Mouse (Mus musculus): ENCODE data around the gene Dock3.

The Dock3 gene

GRCm38 (mm10) chr9:107027586-107027985 is 204.1 kb downstream of the Dock3 start:
- no peak for DNase-seq (ENCODE audit: low spot score in 2 of 2)

- no peak for DNase-seq (ENCODE audit: low spot score in 2 of 2)
Measured at GRCm38 (mm10) chr9:107009841-107010240, 221.9 kb downstream of the Dock3 start.

- no peak for DNase-seq (ENCODE audit: low spot score in 2 of 2)
Measured at GRCm38 (mm10) chr9:107003187-107003586, 228.5 kb downstream of the Dock3 start.

GRCm38 (mm10) chr9:106970742-106971141 is 261.0 kb downstream of the Dock3 start:
- no peak for DNase-seq (ENCODE audit: low spot score in 2 of 2)

GRCm38 (mm10) chr9:106958452-106958851 is 273.3 kb downstream of the Dock3 start:
- DNase-seq (ENCODE audit: low spot score in 2 of 2), result no peak

- DNase-seq (ENCODE audit: low spot score in 2 of 2), result no peak
Measured at GRCm38 (mm10) chr9:106955486-106955885, 276.2 kb downstream of the Dock3 start.

- DNase-seq (ENCODE audit: low spot score in 2 of 2), result no peak
Measured at GRCm38 (mm10) chr9:106934998-106935397, 296.7 kb downstream of the Dock3 start.

GRCm38 (mm10) chr9:106914878-106915277 is 316.8 kb downstream of the Dock3 start:
- DNase-seq (ENCODE audit: low spot score in 2 of 2), result no peak

GRCm38 (mm10) chr9:106913759-106914158 is 317.9 kb downstream of the Dock3 start:
- no peak for DNase-seq (ENCODE audit: low spot score in 2 of 2)

GRCm38 (mm10) chr9:106911624-106912023 is 320.1 kb downstream of the Dock3 start:
- DNase-seq (ENCODE audit: low spot score in 2 of 2), result no peak

GRCm38 (mm10) chr9:106908715-106909114 is 323.0 kb downstream of the Dock3 start:
- DNase-seq (ENCODE audit: low spot score in 2 of 2), result no peak

- no peak for DNase-seq (ENCODE audit: low spot score in 2 of 2)
Measured at GRCm38 (mm10) chr9:106908174-106908573, 323.5 kb downstream of the Dock3 start.

- no peak for DNase-seq (ENCODE audit: low spot score in 2 of 2)
Measured at GRCm38 (mm10) chr9:106906597-106906996, 325.1 kb downstream of the Dock3 start.

- DNase-seq (ENCODE audit: low spot score in 2 of 2), result no peak
Measured at GRCm38 (mm10) chr9:106903791-106904134, 327.9 kb downstream of the Dock3 start.

- DNase-seq (ENCODE audit: low spot score in 2 of 2), result no peak
Measured at GRCm38 (mm10) chr9:106903099-106903790, 328.5 kb downstream of the Dock3 start.

GRCm38 (mm10) chr9:106901596-106901995 is 330.1 kb downstream of the Dock3 start:
- DNase-seq (ENCODE audit: low spot score in 2 of 2), result no peak

GRCm38 (mm10) chr9:106898901-106899300 is 332.8 kb downstream of the Dock3 start:
- no peak for DNase-seq (ENCODE audit: low spot score in 2 of 2)

GRCm38 (mm10) chr9:106893327-106893726 is 338.4 kb downstream of the Dock3 start:
- DNase-seq (ENCODE audit: low spot score in 2 of 2), result no peak

- no peak for DNase-seq (ENCODE audit: low spot score in 2 of 2)
Measured at GRCm38 (mm10) chr9:106892552-106892875, 339.2 kb downstream of the Dock3 start.

GRCm38 (mm10) chr9:106891829-106892551 is 339.7 kb downstream of the Dock3 start, which contains the start of gene Manf:
Gene Manf (minus strand): TSS chr9:106891979.
- DNase-seq (ENCODE audit: low spot score in 2 of 2), result peak; percentile 98

GRCm38 (mm10) chr9:106891341-106891741 is 340.4 kb downstream of the Dock3 start:
- no peak for DNase-seq (ENCODE audit: low spot score in 2 of 2)

- DNase-seq (ENCODE audit: low spot score in 2 of 2), result no peak
Measured at GRCm38 (mm10) chr9:106890496-106891240, 341.0 kb downstream of the Dock3 start.

- no peak for DNase-seq (ENCODE audit: low spot score in 2 of 2)
Measured at GRCm38 (mm10) chr9:106889321-106889720, 342.4 kb downstream of the Dock3 start.
